Mouse (Mus musculus) neural tube, embryonic 12.5 days (tissue): ENCODE measurements around the gene Igfbp1. TPM values are rescaled to one million over a fixed set of nuclear protein-coding genes. Genes with fewer than 3 reads are reported as not detected.

ENCODE experiments used
- ATAC-seq: fragments of 200-750 bp; cut with Nextera tagmentation; 2 replicates; pipeline ENCODE4 v1.8.0; 2017; ENCODE audit warnings: low read depth, mild to moderate bottlenecking, moderate TSS enrichment, moderate library complexity; ENCODE audit not compliant: low FRiP score
- H3K27ac ChIP-seq: fragments of 300-500 bp; sonication (generic); 2 replicates; pipeline ENCODE4 v1.5.1; 2016
- H3K27me3 ChIP-seq: fragments of 300-500 bp; sonication (generic); replicated peaks from 2 replicates; pipeline ENCODE4 v1.6.1; 2016; ENCODE audit warnings: mild to moderate bottlenecking
- H3K36me3 ChIP-seq: fragments of 300-500 bp; sonication (generic); 2 replicates; pipeline ENCODE4 v1.6.1; 2016; ENCODE audit warnings: mild to moderate bottlenecking
- H3K4me1 ChIP-seq: fragments of 300-500 bp; sonication (generic); 2 replicates; pipeline ENCODE4 v1.6.1; 2016
- H3K4me2 ChIP-seq: fragments of 300-500 bp; sonication (generic); replicated peaks from 2 replicates; pipeline ENCODE4 v1.6.1; 2016; ENCODE audit warnings: mild to moderate bottlenecking
- H3K4me3 ChIP-seq: fragments of 300-500 bp; sonication (generic); 2 replicates; pipeline ENCODE4 v1.5.1; 2016
- H3K9ac ChIP-seq: fragments of 300-500 bp; sonication (generic); 2 replicates; pipeline ENCODE4 v1.6.1; 2016; ENCODE audit warnings: mild to moderate bottlenecking
- H3K9me3 ChIP-seq: fragments of 300-500 bp; sonication (generic); 2 replicates; pipeline ENCODE4 v1.6.1; 2016; ENCODE audit warnings: mild to moderate bottlenecking
- WGBS: fragments of 180-500 bp; shearing (Covaris S2); methylation state at CpG from one replicate; pipeline ENCODE4 v1.1.7; 2016; 5-methylcytosine and 5-hydroxymethylcytosine counted together
- polyA plus RNA-seq: library from polyadenylated mRNA; unstranded; fragments of >200 nt; fragmentation: Nextera tagmentation; extraction: Ambion mirVana; gene quantifications from 2 replicates; pipeline ENCODE4 v1.2.1, GENCODE M21; 2016

Gene Igfbp1
- 0.26 and 0.46 TPM in 2 replicates for polyA plus RNA-seq

GRCm38 (mm10) chr11:7197491-7197941, at the start of gene Igfbp1:
TSS of gene Igfbp1 (plus strand) at chr11:7197782.
- Histone ChIP-seq H3K4me3 (no peak within 1 kb of the TSS), H3K4me1 (peaks cover 3% of the 10 kb centered on the region; the same call in 1 of the 2 replicates), H3K9me3 (no peaks in the 10 kb centered on the region), H3K27me3 (no peaks in the 10 kb centered on the region), H3K4me2 (no peak within 1 kb of the TSS), H3K9ac (no peak within 1 kb of the TSS), H3K27ac (no peak within 1 kb of the TSS), H3K36me3 (no peaks in the 10 kb centered on the region)
- no peak for ATAC-seq
- 30% methylated on average over 12 of the region's 12 CpGs for WGBS

GRCm38 (mm10) chr11:7147945-7148344, 49.6 kb upstream of the Igfbp1 start:
- Histone ChIP-seq H3K4me2 (no peak overlapping the region), H3K27ac (no peak overlapping the region), H3K4me3 (no peak overlapping the region), H3K9ac (no peak overlapping the region), H3K27me3 (no peaks in the 10 kb centered on the region), H3K36me3 (no peaks in the 10 kb centered on the region; the same call in 1 of the 2 replicates), H3K4me1 (no peaks in the 10 kb centered on the region), H3K9me3 (no peaks in the 10 kb centered on the region)
- 89% methylated on average over 7 of the region's 7 CpGs for WGBS
- no peak for ATAC-seq

- H3K27ac ChIP-seq: no peak overlapping the region
- H3K4me2 ChIP-seq: no peak overlapping the region
- 80% methylated on average over 7 of the region's 7 CpGs for WGBS
- no peak for ATAC-seq
- H3K4me1 ChIP-seq: no peaks in the 10 kb centered on the region
- H3K27me3 ChIP-seq: no peaks in the 10 kb centered on the region
- H3K4me3 ChIP-seq: no peak overlapping the region
- H3K36me3 ChIP-seq: no peaks in the 10 kb centered on the region; the same call in 1 of the 2 replicates
- no peaks in the 10 kb centered on the region for H3K9me3 ChIP-seq
- no peak overlapping the region for H3K9ac ChIP-seq
Observed at GRCm38 (mm10) chr11:7149471-7149870, 48.1 kb upstream of the Igfbp1 start.

GRCm38 (mm10) chr11:7150511-7150910, 47.1 kb upstream of the Igfbp1 start:
- Histone ChIP-seq H3K36me3 (no peaks in the 10 kb centered on the region; the same call in 1 of the 2 replicates), H3K27ac (no peak overlapping the region), H3K9ac (no peak overlapping the region), H3K27me3 (no peaks in the 10 kb centered on the region), H3K4me3 (no peak overlapping the region), H3K4me2 (no peak overlapping the region), H3K9me3 (no peaks in the 10 kb centered on the region), H3K4me1 (no peaks in the 10 kb centered on the region)
- ATAC-seq: no peak
- 91% methylated on average over 8 of the region's 8 CpGs for WGBS

- Histone ChIP-seq H3K4me2 (no peak overlapping the region), H3K9ac (no peak overlapping the region), H3K27ac (no peak overlapping the region), H3K4me3 (no peak overlapping the region), H3K4me1 (no peaks in the 10 kb centered on the region), H3K9me3 (no peaks in the 10 kb centered on the region), H3K27me3 (no peaks in the 10 kb centered on the region), H3K36me3 (no peaks in the 10 kb centered on the region; the same call in 1 of the 2 replicates)
- ATAC-seq: no peak
- WGBS: 95% methylated on average over 12 of the region's 12 CpGs
Observed at GRCm38 (mm10) chr11:7152371-7152770, 45.2 kb upstream of the Igfbp1 start.

- Histone ChIP-seq H3K4me2 (no peak overlapping the region), H3K9me3 (no peaks in the 10 kb centered on the region), H3K27ac (no peak overlapping the region), H3K27me3 (no peaks in the 10 kb centered on the region), H3K9ac (no peak overlapping the region), H3K36me3 (no peaks in the 10 kb centered on the region; the same call in 1 of the 2 replicates), H3K4me3 (no peak overlapping the region), H3K4me1 (no peaks in the 10 kb centered on the region)
- ATAC-seq: no peak
- 86% methylated on average over 8 of the region's 8 CpGs for WGBS
Observed at GRCm38 (mm10) chr11:7153081-7153480, 44.5 kb upstream of the Igfbp1 start.

- H3K36me3 ChIP-seq: no peaks in the 10 kb centered on the region; the same call in 1 of the 2 replicates
- H3K4me2 ChIP-seq: no peak overlapping the region
- ATAC-seq: no peak
- no peaks in the 10 kb centered on the region for H3K27me3 ChIP-seq
- no peak overlapping the region for H3K9ac ChIP-seq
- no peak overlapping the region for H3K4me3 ChIP-seq
- H3K4me1 ChIP-seq: no peaks in the 10 kb centered on the region
- 75% methylated on average over 4 of the region's 4 CpGs for WGBS
- no peak overlapping the region for H3K27ac ChIP-seq
- H3K9me3 ChIP-seq: no peaks in the 10 kb centered on the region
Observed at GRCm38 (mm10) chr11:7156427-7156826, 41.2 kb upstream of the Igfbp1 start.

- Histone ChIP-seq H3K9me3 (no peaks in the 10 kb centered on the region), H3K36me3 (no peaks in the 10 kb centered on the region), H3K27ac (no peak overlapping the region), H3K9ac (no peak overlapping the region), H3K4me2 (no peak overlapping the region), H3K27me3 (no peaks in the 10 kb centered on the region), H3K4me1 (no peaks in the 10 kb centered on the region), H3K4me3 (no peak overlapping the region)
- 91% methylated on average over 6 of the region's 6 CpGs for WGBS
- ATAC-seq: no peak
Observed at GRCm38 (mm10) chr11:7158196-7158595, 39.4 kb upstream of the Igfbp1 start.

- 0 out of 2 replicates have a peak, but pooled peaks cover 3% of the 10 kb centered on the region for H3K4me1 ChIP-seq
- no peak overlapping the region for H3K27ac ChIP-seq
- no peak overlapping the region for H3K4me2 ChIP-seq
- H3K4me3 ChIP-seq: no peak overlapping the region
- H3K27me3 ChIP-seq: no peaks in the 10 kb centered on the region
- no peaks in the 10 kb centered on the region for H3K9me3 ChIP-seq
- no peak for ATAC-seq
- H3K36me3 ChIP-seq: no peaks in the 10 kb centered on the region
- 86% methylated on average over 6 of the region's 6 CpGs for WGBS
- H3K9ac ChIP-seq: no peak overlapping the region
Observed at GRCm38 (mm10) chr11:7160146-7160545, 37.4 kb upstream of the Igfbp1 start.

GRCm38 (mm10) chr11:7160637-7161101, 36.9 kb upstream of the Igfbp1 start:
- no peak overlapping the region for H3K9ac ChIP-seq
- no peak for ATAC-seq
- H3K27me3 ChIP-seq: no peaks in the 10 kb centered on the region
- H3K9me3 ChIP-seq: no peaks in the 10 kb centered on the region
- no peak overlapping the region for H3K4me3 ChIP-seq
- H3K4me1 ChIP-seq: 0 out of 2 replicates have a peak, but pooled peaks cover 3% of the 10 kb centered on the region
- no peak overlapping the region for H3K4me2 ChIP-seq
- no peak overlapping the region for H3K27ac ChIP-seq
- 62% methylated on average over 4 of the region's 4 CpGs for WGBS
- no peaks in the 10 kb centered on the region for H3K36me3 ChIP-seq

- 85% methylated on average over 8 of the region's 8 CpGs for WGBS
- no peaks in the 10 kb centered on the region for H3K27me3 ChIP-seq
- 0 out of 2 replicates have a peak, but pooled peaks cover 3% of the 10 kb centered on the region for H3K4me1 ChIP-seq
- no peak overlapping the region for H3K4me3 ChIP-seq
- no peaks in the 10 kb centered on the region for H3K36me3 ChIP-seq
- H3K4me2 ChIP-seq: no peak overlapping the region
- H3K9me3 ChIP-seq: no peaks in the 10 kb centered on the region
- no peak overlapping the region for H3K27ac ChIP-seq
- H3K9ac ChIP-seq: no peak overlapping the region
- no peak; the same call in 1 of the 2 replicates for ATAC-seq
Observed at GRCm38 (mm10) chr11:7161502-7162174, 35.9 kb upstream of the Igfbp1 start.

GRCm38 (mm10) chr11:7164416-7164815, 33.2 kb upstream of the Igfbp1 start:
- Histone ChIP-seq H3K36me3 (0 out of 2 replicates have a peak, but pooled peaks cover 2% of the 10 kb centered on the region), H3K27ac (no peak overlapping the region), H3K9me3 (no peaks in the 10 kb centered on the region), H3K4me1 (0 out of 2 replicates have a peak, but pooled peaks cover 3% of the 10 kb centered on the region), H3K27me3 (no peaks in the 10 kb centered on the region), H3K4me2 (no peak overlapping the region), H3K4me3 (no peak overlapping the region), H3K9ac (no peak overlapping the region)
- ATAC-seq: peak; percentile 67; the same call in 1 of the 2 replicates
- 49% methylated on average over 4 of the region's 4 CpGs for WGBS
